Mouse (Mus musculus): ENCODE data around the gene Tmem52.

DNA sequence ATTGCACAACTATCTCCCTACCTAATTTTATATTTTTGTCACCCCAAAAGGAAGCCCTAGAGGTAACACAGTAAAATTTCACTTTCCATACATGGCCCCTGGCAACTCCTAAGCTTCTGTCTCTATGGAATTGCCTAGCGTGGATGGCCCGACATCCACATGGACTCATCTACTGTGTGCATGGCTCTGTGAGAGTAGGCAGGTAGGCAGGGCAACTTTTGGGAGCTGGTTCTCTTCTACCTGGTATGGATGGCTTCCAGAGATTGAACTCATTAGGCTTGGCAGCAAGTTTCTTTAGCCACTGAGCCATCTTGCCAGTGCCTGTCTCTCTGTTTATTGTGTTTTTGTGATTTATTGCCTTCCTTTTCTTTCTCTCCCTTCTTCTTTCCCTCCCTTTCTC, 45.9 kb downstream of the Tmem52 start:
- TF ChIP-seq TAL1 (IDR thresholded peaks at IDR 0.05; ENCODE audit: low read length), result no peak
- TF ChIP-seq GATA1 (IDR thresholded peaks at IDR 0.05; ENCODE audit: low read length), result no peak

Measured in erythroblast, embryonic 14.5 days (primary cell).